Comparison of ENCODE assay signal across 12 mouse cellular contexts in genomic region chr1:156970641-156971040, GRCm38 (mm10).
"Had no signal": no experiment of that assay in that cellular context is flagged by ENCODE, and none has a peak within 500 bp of the region (broad histone marks: within the 10 kb centered on the region; RNA-seq: fewer than 3 reads in every experiment).

No protein-coding gene starts in this region.

- H3K4me3 ChIP-seq: limb, embryonic 13.5 days; midbrain, embryonic 10.5 days; midbrain, embryonic 15.5 days; neural tube, embryonic 12.5 days had no signal

- DNase-seq: kidney, adult 11 months; left cerebral cortex, postnatal 4 days; lung, postnatal 36 days; thymus, postnatal 4 days had no signal

- H3K9ac ChIP-seq: limb, embryonic 13.5 days; liver, embryonic 14.5 days; midbrain, embryonic 15.5 days; neural tube, embryonic 12.5 days had no signal

- H3K27ac ChIP-seq: hindbrain, postnatal 0 days; limb, embryonic 13.5 days; liver, embryonic 14.5 days; midbrain, embryonic 10.5 days; midbrain, embryonic 15.5 days; neural tube, embryonic 12.5 days; stomach, postnatal 0 days had no signal

- H3K27me3 ChIP-seq: midbrain, embryonic 15.5 days; neural tube, embryonic 12.5 days had no signal

- H3K9me3 ChIP-seq: limb, embryonic 13.5 days; midbrain, embryonic 10.5 days; midbrain, embryonic 15.5 days; neural tube, embryonic 12.5 days had no signal

- ATAC-seq: hindbrain, postnatal 0 days; lung, postnatal 0 days; midbrain, embryonic 15.5 days had no signal

- H3K4me2 ChIP-seq: limb, embryonic 13.5 days; midbrain, embryonic 15.5 days; neural tube, embryonic 12.5 days had no signal

- H3K4me1 ChIP-seq: limb, embryonic 13.5 days; midbrain, embryonic 10.5 days; midbrain, embryonic 15.5 days; neural tube, embryonic 12.5 days had no signal

- H3K36me3 ChIP-seq: limb, embryonic 13.5 days; midbrain, embryonic 10.5 days; midbrain, embryonic 15.5 days; neural tube, embryonic 12.5 days had no signal
